Mouse (Mus musculus): Measurements from ENCODE around the gene Nfkbib. TPM values are rescaled to one million over a fixed set of nuclear protein-coding genes. Genes with fewer than 3 reads are reported as not detected.

The Nfkbib gene
- polyA plus RNA-seq, 1 experiment from 2014 or later = 31.2 TPM

- Histone ChIP-seq H3K36me3 (ENCODE audit: control insufficient read depth, insufficient read depth, low read length) (peaks cover 41% of the 10 kb centered on the region), H3K4me1 (replicated peaks; ENCODE audit: control insufficient read depth, insufficient read depth) (peaks cover 14% of the 10 kb centered on the region)
These were observed 45.1 kb upstream of the Nfkbib start for GRCm38 (mm10) chr7:28812436-28812835.

DNA sequence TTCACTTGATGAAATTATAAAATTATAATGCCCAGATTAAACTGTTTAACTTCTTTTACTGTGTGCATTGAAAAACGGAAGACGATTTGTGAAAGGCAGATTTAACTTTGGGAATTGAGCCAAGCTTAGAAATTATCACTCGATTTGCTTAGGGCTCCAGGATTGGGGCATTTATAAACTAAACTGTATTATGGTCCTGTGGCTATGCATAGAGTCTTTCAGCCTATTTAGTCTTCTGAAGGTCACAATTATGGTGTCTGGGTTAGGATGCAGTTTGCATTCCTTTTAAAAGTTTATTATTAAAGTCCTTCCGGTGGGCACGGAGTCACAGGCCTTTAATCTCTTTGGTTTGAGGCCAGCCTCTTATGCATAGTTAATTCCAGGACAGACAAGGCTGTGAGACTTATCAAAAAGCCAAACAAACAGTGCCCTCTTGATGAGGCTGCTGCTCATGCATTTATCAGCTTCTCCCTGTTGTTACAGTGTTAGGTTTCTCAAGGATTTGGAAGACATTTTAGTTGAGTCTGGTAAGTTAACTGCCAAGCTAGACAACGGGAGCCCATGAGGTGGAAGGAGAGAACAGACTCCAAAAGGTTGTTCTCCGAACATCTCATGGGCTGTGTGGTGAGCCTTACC lies 44.4 kb upstream of the Nfkbib start:
- WGBS = 2% methylated on average over 7 of the region's 7 CpGs
- H3K27me3 ChIP-seq (ENCODE audit: control insufficient read depth, insufficient read depth, low read length) = no peaks in the 10 kb centered on the region
- peaks cover 36% of the 10 kb centered on the region for H3K36me3 ChIP-seq (ENCODE audit: control insufficient read depth, insufficient read depth, low read length)
- ATAC-seq (ENCODE audit: low FRiP score, low TSS enrichment) = no peak
- peaks cover 14% of the 10 kb centered on the region for H3K4me1 ChIP-seq (replicated peaks; ENCODE audit: control insufficient read depth, insufficient read depth)
- no peaks in the 10 kb centered on the region for H3K9me3 ChIP-seq (ENCODE audit: control insufficient read depth, low read length)
- peak overlapping the region; percentile 95 for H3K9ac ChIP-seq (ENCODE audit: low read length)
- H3K4me3 ChIP-seq (ENCODE audit: low read depth, low read length) = peak overlapping the region; percentile 87
- DNase-seq (ENCODE audit: low spot score) = no peak
- H3K27ac ChIP-seq (replicated peaks) = peak overlapping the region; percentile 99
- H3K4me2 ChIP-seq (replicated peaks; ENCODE audit: low read depth) = peak overlapping the region; percentile 80
- TF ChIP-seq EP300 (optimal IDR thresholded peaks at IDR 0.05) (no peak), CTCF (IDR thresholded peaks at IDR 0.05; ENCODE audit: low read depth) (0 out of 2 replicates have a peak, but pooled peaks have one; percentile 19)

More at GRCm38 (mm10) chr7:28812436-28812835, 45.1 kb upstream of the Nfkbib start:
- Histone ChIP-seq H3K27ac (replicated peaks) (peak overlapping the region; percentile 99), H3K9ac (ENCODE audit: low read length) (peak overlapping the region; percentile 95), H3K4me3 (ENCODE audit: low read depth, low read length) (peak overlapping the region; percentile 87), H3K9me3 (ENCODE audit: control insufficient read depth, low read length) (no peaks in the 10 kb centered on the region), H3K4me2 (replicated peaks; ENCODE audit: low read depth) (peak overlapping the region; percentile 80), H3K27me3 (ENCODE audit: control insufficient read depth, insufficient read depth, low read length) (no peaks in the 10 kb centered on the region)
- ATAC-seq (ENCODE audit: low FRiP score, low TSS enrichment) (no peak), DNase-seq (ENCODE audit: low spot score) (peak; percentile 15)
- WGBS = 45% methylated on average over 4 of the region's 4 CpGs
- TF ChIP-seq EP300 (optimal IDR thresholded peaks at IDR 0.05) (no peak), CTCF (IDR thresholded peaks at IDR 0.05; ENCODE audit: low read depth) (no peak)

- Histone ChIP-seq H3K4me3 (ENCODE audit: low read depth, low read length) (peak overlapping the region; percentile 87), H3K9ac (ENCODE audit: low read length) (peak overlapping the region; percentile 95), H3K4me1 (replicated peaks; ENCODE audit: control insufficient read depth, insufficient read depth) (peaks cover 14% of the 10 kb centered on the region), H3K4me2 (replicated peaks; ENCODE audit: low read depth) (peak overlapping the region; percentile 80), H3K27me3 (ENCODE audit: control insufficient read depth, insufficient read depth, low read length) (no peaks in the 10 kb centered on the region), H3K9me3 (ENCODE audit: control insufficient read depth, low read length) (no peaks in the 10 kb centered on the region), H3K27ac (replicated peaks) (peak overlapping the region; percentile 99), H3K36me3 (ENCODE audit: control insufficient read depth, insufficient read depth, low read length) (peaks cover 31% of the 10 kb centered on the region)
- 3% methylated on average over 38 of the region's 40 CpGs for WGBS
- TF ChIP-seq CTCF (IDR thresholded peaks at IDR 0.05; ENCODE audit: low read depth) (no peak), EP300 (optimal IDR thresholded peaks at IDR 0.05) (no peak)
- ATAC-seq (ENCODE audit: low FRiP score, low TSS enrichment) = peak; percentile 31; the same call in 1 of the 2 replicates
- peak; percentile 92 for DNase-seq (ENCODE audit: low spot score)
These were observed 43.9 kb upstream of the Nfkbib start for GRCm38 (mm10) chr7:28811228-28811627.

- Histone ChIP-seq H3K4me2 (replicated peaks; ENCODE audit: low read depth) (peak overlapping the region; percentile 86), H3K4me1 (replicated peaks; ENCODE audit: control insufficient read depth, insufficient read depth) (peaks cover 14% of the 10 kb centered on the region), H3K27ac (replicated peaks) (peak overlapping the region; percentile 100), H3K36me3 (ENCODE audit: control insufficient read depth, insufficient read depth, low read length) (peaks cover 23% of the 10 kb centered on the region), H3K27me3 (ENCODE audit: control insufficient read depth, insufficient read depth, low read length) (no peaks in the 10 kb centered on the region), H3K9ac (ENCODE audit: low read length) (peak overlapping the region; percentile 97), H3K4me3 (ENCODE audit: low read depth, low read length) (peak overlapping the region; percentile 87), H3K9me3 (ENCODE audit: control insufficient read depth, low read length) (no peaks in the 10 kb centered on the region)
- peak; percentile 80 for TF ChIP-seq EP300 (optimal IDR thresholded peaks at IDR 0.05)
- peak; percentile 71 for TF ChIP-seq CTCF (IDR thresholded peaks at IDR 0.05; ENCODE audit: low read depth)
- peak; percentile 92 for ATAC-seq (ENCODE audit: low FRiP score, low TSS enrichment)
- peak; percentile 97 for DNase-seq (ENCODE audit: low spot score)
- WGBS = under 1% methylated on average over 66 of the region's 70 CpGs
These were observed 43.1 kb upstream of the Nfkbib start for GRCm38 (mm10) chr7:28810107-28811066.

- peak; percentile 81 for DNase-seq (ENCODE audit: low spot score)
- WGBS = under 1% methylated on average over 35 of the region's 35 CpGs
These were observed 42.2 kb upstream of the Nfkbib start for GRCm38 (mm10) chr7:28809401-28810089.

More at GRCm38 (mm10) chr7:28809401-28810089, 42.2 kb upstream of the Nfkbib start:
- no peak for TF ChIP-seq CTCF (IDR thresholded peaks at IDR 0.05; ENCODE audit: low read depth)
- TF ChIP-seq EP300 (optimal IDR thresholded peaks at IDR 0.05) = no peak
- Histone ChIP-seq H3K4me3 (ENCODE audit: low read depth, low read length) (peak overlapping the region; percentile 79), H3K4me1 (replicated peaks; ENCODE audit: control insufficient read depth, insufficient read depth) (peaks cover 14% of the 10 kb centered on the region), H3K9ac (ENCODE audit: low read length) (peak overlapping the region; percentile 97), H3K9me3 (ENCODE audit: control insufficient read depth, low read length) (no peaks in the 10 kb centered on the region), H3K36me3 (ENCODE audit: control insufficient read depth, insufficient read depth, low read length) (peaks cover 16% of the 10 kb centered on the region), H3K27me3 (ENCODE audit: control insufficient read depth, insufficient read depth, low read length) (no peaks in the 10 kb centered on the region), H3K4me2 (replicated peaks; ENCODE audit: low read depth) (peak overlapping the region; percentile 86), H3K27ac (replicated peaks) (peak overlapping the region; percentile 100)
- peak; percentile 11 for ATAC-seq (ENCODE audit: low FRiP score, low TSS enrichment)

Data from stomach, postnatal 0 days (tissue).